8 mouse cellular contexts compared by ENCODE assay signal in the genomic region with DNA sequence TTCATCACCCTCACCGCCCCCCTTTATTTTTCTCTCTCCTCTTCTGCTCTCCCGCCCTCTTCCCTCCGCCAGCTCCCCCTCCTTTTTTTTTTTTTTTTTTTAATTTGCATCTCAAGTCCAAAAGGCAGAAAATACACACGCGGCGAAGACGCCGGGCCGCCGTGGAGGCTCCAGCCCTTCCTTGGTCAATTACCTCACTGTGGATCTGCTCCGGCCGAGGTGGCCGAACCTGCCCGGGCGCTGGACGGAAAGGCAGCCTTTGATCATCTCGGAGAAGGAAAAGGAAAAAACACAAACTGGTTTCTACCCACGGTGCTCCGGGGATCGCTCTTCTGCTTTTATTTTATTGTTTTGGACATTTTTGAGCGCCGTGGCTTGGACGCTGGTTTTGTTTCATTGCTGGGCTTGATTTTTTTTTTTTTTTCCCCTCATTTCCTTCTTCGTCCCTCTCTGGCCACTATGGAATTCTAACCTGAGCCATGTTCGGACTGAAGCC.
A peak's percentile ranks its signal among the peaks of the same experiment; 100 is the strongest.
DNase-seq lines count a peak whose midpoint lies in the region; ATAC-seq and TF ChIP-seq lines count a peak whose summit lies in the region.

No protein-coding gene starts in this region.

- peaks cover 46% of the 10 kb centered on the region for H3K79me2 ChIP-seq in C2C12 (ENCODE audit: control insufficient read depth, insufficient read depth)

- peak overlapping the region; percentile 84 for H3ac ChIP-seq in C2C12 (ENCODE audit: control insufficient read depth, insufficient read length, low read depth)

- peaks cover 8% of the 10 kb centered on the region for H3K79me3 ChIP-seq in C2C12 (ENCODE audit: low read depth)

- H3K36me3 ChIP-seq in C2C12 (ENCODE audit: control insufficient read depth, insufficient read depth), result no peaks in the 10 kb centered on the region
- no peaks in the 10 kb centered on the region for H3K36me3 ChIP-seq in embryonic facial prominence, embryonic 11.5 days (replicated peaks; ENCODE audit: control insufficient read depth, insufficient read depth, low read depth, low read length)
- H3K36me3 ChIP-seq in intestine, postnatal 0 days (ENCODE audit: control insufficient read depth, insufficient read depth), result no peaks in the 10 kb centered on the region

- peak overlapping the region; percentile 55 for H3K4me3 ChIP-seq in C2C12 (ENCODE audit: insufficient read depth, poor library complexity, severe bottlenecking)
- H3K4me3 ChIP-seq in embryonic facial prominence, embryonic 11.5 days (ENCODE audit: low read depth, low read length), result peak overlapping the region; percentile 64
- H3K4me3 ChIP-seq in intestine, postnatal 0 days (ENCODE audit: low read depth, low read length), result peak overlapping the region; percentile 74

- H3K9ac ChIP-seq in embryonic facial prominence, embryonic 11.5 days (replicated peaks; ENCODE audit: low read length), result peak overlapping the region; percentile 85
- H3K9ac ChIP-seq in intestine, postnatal 0 days (ENCODE audit: low read depth, low read length), result peak overlapping the region; percentile 85

- WGBS in embryonic facial prominence, embryonic 11.5 days, result under 1% methylated on average over 25 of the region's 25 CpGs
- under 1% methylated on average over 25 of the region's 25 CpGs for WGBS in intestine, postnatal 0 days

- no peaks in the 10 kb centered on the region for H3K27me3 ChIP-seq in C2C12 (ENCODE audit: control insufficient read depth, insufficient read depth, insufficient read length)
- H3K27me3 ChIP-seq in embryonic facial prominence, embryonic 11.5 days (ENCODE audit: control insufficient read depth, insufficient read depth, low read length), result no peaks in the 10 kb centered on the region; the same call in none of the 2 replicates
- no peaks in the 10 kb centered on the region for H3K27me3 ChIP-seq in intestine, postnatal 0 days (replicated peaks; ENCODE audit: control insufficient read depth, insufficient read depth, low read length)

- H3K4me1 ChIP-seq in embryonic facial prominence, embryonic 11.5 days (ENCODE audit: control insufficient read depth, insufficient read depth, low read length), result peaks cover 25% of the 10 kb centered on the region
- H3K4me1 ChIP-seq in intestine, postnatal 0 days (replicated peaks; ENCODE audit: control insufficient read depth, insufficient read depth, low read length), result peaks cover 19% of the 10 kb centered on the region

- ATAC-seq in embryonic facial prominence, embryonic 11.5 days (replicated peaks; ENCODE audit: insufficient number of reproducible peaks, low FRiP score, low TSS enrichment, low read depth), result no peak
- ATAC-seq in intestine, postnatal 0 days, result no peak

- H3K27ac ChIP-seq in embryonic facial prominence, embryonic 11.5 days (replicated peaks; ENCODE audit: low read depth, low read length), result peak overlapping the region; percentile 63
- H3K27ac ChIP-seq in intestine, postnatal 0 days (ENCODE audit: low read depth, low read length), result peak overlapping the region; percentile 95

- H3K4me2 ChIP-seq in embryonic facial prominence, embryonic 11.5 days (ENCODE audit: low read depth, low read length), result peak overlapping the region; percentile 99
- H3K4me2 ChIP-seq in intestine, postnatal 0 days (replicated peaks; ENCODE audit: low read depth), result peak overlapping the region; percentile 91

- no peak for TF ChIP-seq CTCF in C2C12 (IDR thresholded peaks at IDR 0.05; ENCODE audit: control insufficient read depth, insufficient read depth, insufficient read length)
- no peak for TF ChIP-seq CTCF in intestine, postnatal 0 days (IDR thresholded peaks at IDR 0.05; ENCODE audit: low read depth)

- H3K9me3 ChIP-seq in embryonic facial prominence, embryonic 11.5 days (replicated peaks; ENCODE audit: control insufficient read depth, low read length), result no peaks in the 10 kb centered on the region
- no peaks in the 10 kb centered on the region for H3K9me3 ChIP-seq in intestine, postnatal 0 days (ENCODE audit: control insufficient read depth)

- DNase-seq in adrenal gland, postnatal 14 days, result peak; percentile 52
- no peak for DNase-seq in adrenal gland, postnatal 10 days
- DNase-seq in embryonic facial prominence, embryonic 11.5 days (ENCODE audit: low spot score), result no peak
- DNase-seq in lung, postnatal 25 days (ENCODE audit: low spot score), result peak; percentile 28
- DNase-seq in retina, postnatal 1 day, result no peak
- DNase-seq in frontal cortex, adult 2 months (ENCODE audit: extremely low spot score in 1 of 2, low spot score in 1 of 2), result no peak

TF ChIP-seq in C2C12, 6 proteins besides CTCF, POLR2A, EP300 and RAD21:
- TF ChIP-seq MYOG (IDR thresholded peaks at IDR 0.05; ENCODE audit: control insufficient read depth, extremely low read depth, insufficient read length), result no peak
- no peak for TF ChIP-seq FOSL1 (IDR thresholded peaks at IDR 0.05; ENCODE audit: insufficient read depth, low read length, poor library complexity, severe bottlenecking)
- TF ChIP-seq MAX (IDR thresholded peaks at IDR 0.05), result no peak
- TF ChIP-seq MYOD1 (IDR thresholded peaks at IDR 0.05; ENCODE audit: control insufficient read depth, insufficient read length, low read depth), result no peak
- TF ChIP-seq USF1 (IDR thresholded peaks at IDR 0.05; ENCODE audit: low read depth), result no peak
- TF ChIP-seq CEBPB (IDR thresholded peaks at IDR 0.05; ENCODE audit: low read depth), result no peak

Comparison
In these comparisons a context has a peak if more than half of its experiments do, and no peak if none do; other contexts are left out.
1. DNase-seq: peak in adrenal gland, postnatal 14 days (single experiment) and lung, postnatal 25 days (single experiment); none in adrenal gland, postnatal 10 days (single experiment), embryonic facial prominence, embryonic 11.5 days (single experiment), retina, postnatal 1 day (single experiment) and frontal cortex, adult 2 months (0 of 2).
2. Peak in every context shown above with its lines, with median percentiles within 50 percentile points of each other: H3K4me3 ChIP-seq.